Mouse (Mus musculus): ENCODE data around the gene 1300017J02Rik.

- TF ChIP-seq CTCF (IDR thresholded peaks at IDR 0.05; ENCODE audit: low read depth) (no peak), EP300 (IDR thresholded peaks at IDR 0.05; ENCODE audit: low read depth) (no peak)
Observed at GRCm38 (mm10) chr9:103326449-103326848, 21.6 kb upstream of the 1300017J02Rik start.

Measured in heart, postnatal 0 days (tissue).